Mouse (Mus musculus): ENCODE data around the gene Kif5a. TPM values are rescaled to one million over a fixed set of nuclear protein-coding genes. Genes with fewer than 3 reads are reported as not detected.

Gene Kif5a
- total RNA-seq, 2 experiments from 2014 or later = 0.20 to 0.66 TPM

GRCm38 (mm10) chr10:127267318-127267717, 4.2 kb upstream of the Kif5a start:
- no peak for DNase-seq
- intact Hi-C loops (cut with DNase I) = no loop called here

GRCm38 (mm10) chr10:127266112-127267091, 3.3 kb upstream of the Kif5a start, which contains the start of gene Dctn2:
Dctn2 (plus strand) TSS chr10:127266368.
- DNase-seq = peak; percentile 85 to 93
- intact Hi-C loops (cut with DNase I) = no loop called here

GRCm38 (mm10) chr10:127265727-127266111, 2.6 kb upstream of the Kif5a start:
- intact Hi-C loops (cut with DNase I) = no loop called here
- no peak for DNase-seq

- DNase-seq = no peak
- intact Hi-C loops (cut with DNase I) = no loop called here
Observed at GRCm38 (mm10) chr10:127264971-127265370, 1.8 kb upstream of the Kif5a start.

GRCm38 (mm10) chr10:127264336-127264735, 1.2 kb upstream of the Kif5a start:
- intact Hi-C loops (cut with DNase I) = no loop called here
- no peak for DNase-seq

GRCm38 (mm10) chr10:127263631-127264030, 483 bp upstream of the Kif5a start:
- intact Hi-C loops (cut with DNase I) = no loop called here
- no peak for DNase-seq

- intact Hi-C loops (cut with DNase I) = no loop called here
Observed at GRCm38 (mm10) chr10:127261706-127262547, 1.2 kb downstream of the Kif5a start.

GRCm38 (mm10) chr10:127258489-127258888, 4.7 kb downstream of the Kif5a start:
- intact Hi-C loops (cut with DNase I) = loop anchor here (5.0 kb wide), 1 partner anchor 64 kb away; the partner anchor contains the start of gene Arhgap9
- no peak for DNase-seq

More at GRCm38 (mm10) chr10:127261706-127262547, 1.2 kb downstream of the Kif5a start:
- peak in 1 of 2 experiments; percentile 1 for DNase-seq

GRCm38 (mm10) chr10:127257790-127258189, 5.4 kb downstream of the Kif5a start:
- no peak for DNase-seq
- intact Hi-C loops (cut with DNase I) = loop anchor here (5.0 kb wide), 1 partner anchor 65 kb away; the partner anchor contains the start of gene Arhgap9

- intact Hi-C loops (cut with DNase I) = loop anchor here (5.0 kb wide), 1 partner anchor 67 kb away; the partner anchor contains the start of gene Arhgap9
- peak in 1 of 2 experiments; percentile 37 for DNase-seq
Observed at GRCm38 (mm10) chr10:127255625-127256345, 7.4 kb downstream of the Kif5a start.

GRCm38 (mm10) chr10:127250810-127251209, 12.3 kb downstream of the Kif5a start:
- no peak for DNase-seq
- intact Hi-C loops (cut with DNase I) = no loop called here

- intact Hi-C loops (cut with DNase I) = no loop called here
- DNase-seq = no peak
Observed at GRCm38 (mm10) chr10:127238241-127238824, 24.8 kb downstream of the Kif5a start.

- intact Hi-C loops (cut with DNase I) = no loop called here
- no peak for DNase-seq
Observed at GRCm38 (mm10) chr10:127236541-127236940, 26.6 kb downstream of the Kif5a start.

GRCm38 (mm10) chr10:127233141-127233540, 30.0 kb downstream of the Kif5a start:
- DNase-seq = no peak
- intact Hi-C loops (cut with DNase I) = no loop called here

- intact Hi-C loops (cut with DNase I) = no loop called here
Observed at GRCm38 (mm10) chr10:127231741-127232140, 31.4 kb downstream of the Kif5a start.

GRCm38 (mm10) chr10:127230693-127231092, 32.5 kb downstream of the Kif5a start:
- no peak for DNase-seq
- intact Hi-C loops (cut with DNase I) = no loop called here

More at GRCm38 (mm10) chr10:127231741-127232140, 31.4 kb downstream of the Kif5a start:
- no peak for DNase-seq

- no peak for DNase-seq
- intact Hi-C loops (cut with DNase I) = loop anchor here (5.0 kb wide), 1 partner anchor 107 kb away; the partner anchor contains the start of gene Os9
Observed at GRCm38 (mm10) chr10:127228897-127229296, 34.3 kb downstream of the Kif5a start.

GRCm38 (mm10) chr10:127227163-127227562, 36.0 kb downstream of the Kif5a start:
- no peak for DNase-seq
- intact Hi-C loops (cut with DNase I) = loop anchor here (2.0 to 5.0 kb wide), 2 partner anchors 50 to 105 kb away; partner anchors contain the start of gene Os9

- intact Hi-C loops (cut with DNase I) = loop anchor here (2.0 to 5.0 kb wide), 2 partner anchors 50 to 104 kb away; partner anchors contain the start of gene Os9
- DNase-seq = no peak
Observed at GRCm38 (mm10) chr10:127226318-127226895, 36.7 kb downstream of the Kif5a start.
